Mouse (Mus musculus) naive thymus-derived CD4-positive, alpha-beta T cell, adult 2 months (primary cell): ENCODE data around the gene Rpsa.
A peak's percentile ranks its signal among the peaks of the same experiment; 100 is the strongest.
"Not testable (repeated sequence)": the region's sequence is repeated elsewhere in the genome, so short reads cannot be mapped to it uniquely, and the experiment has no call there.

Experiments used
- DNase-seq: peaks from one replicate; pipeline ENCODE4 v3.0.0-alpha.2; 2011; ENCODE audit warnings: low read depth

The Rpsa gene

DNA sequence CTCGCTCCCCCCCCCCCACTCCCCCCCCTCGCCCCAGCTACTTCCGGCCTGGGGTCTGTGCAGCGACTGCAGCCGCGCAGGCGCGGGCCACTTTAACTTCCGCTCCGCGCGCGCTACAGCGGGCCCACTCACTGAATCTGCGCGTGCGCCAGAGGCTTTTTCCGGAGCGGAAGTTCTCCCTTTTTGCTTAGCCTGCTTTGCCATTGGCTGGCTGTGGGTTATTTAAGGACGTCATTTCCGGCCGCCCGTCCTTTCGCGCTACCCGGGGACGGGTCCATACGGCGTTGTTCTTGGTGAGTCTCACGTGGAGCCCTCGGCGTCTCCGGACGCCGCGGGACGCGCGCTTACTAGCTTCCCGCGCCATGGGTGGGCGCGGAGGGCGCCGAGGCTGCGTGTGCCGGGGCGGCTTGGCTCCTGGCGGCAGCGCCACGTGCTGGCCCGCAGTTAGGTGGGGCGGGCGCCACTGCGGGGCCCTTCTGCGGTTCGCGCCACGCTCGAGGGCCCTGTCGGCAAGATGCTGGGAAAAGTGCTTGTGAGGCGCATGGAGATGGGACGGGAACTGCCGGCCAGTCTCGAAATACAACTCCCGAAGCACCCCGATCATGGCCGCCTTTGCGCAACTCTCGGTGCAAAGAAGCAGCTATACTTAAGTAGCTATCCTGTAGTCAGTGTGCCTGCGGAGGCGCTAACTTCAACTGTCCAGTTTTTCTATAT is at the start of gene Rpsa:
Gene Rpsa, plus strand, starts transcription at position 152 of the 714 bp plus-strand sequence.
- DNase-seq, result peak; percentile 99

DNA sequence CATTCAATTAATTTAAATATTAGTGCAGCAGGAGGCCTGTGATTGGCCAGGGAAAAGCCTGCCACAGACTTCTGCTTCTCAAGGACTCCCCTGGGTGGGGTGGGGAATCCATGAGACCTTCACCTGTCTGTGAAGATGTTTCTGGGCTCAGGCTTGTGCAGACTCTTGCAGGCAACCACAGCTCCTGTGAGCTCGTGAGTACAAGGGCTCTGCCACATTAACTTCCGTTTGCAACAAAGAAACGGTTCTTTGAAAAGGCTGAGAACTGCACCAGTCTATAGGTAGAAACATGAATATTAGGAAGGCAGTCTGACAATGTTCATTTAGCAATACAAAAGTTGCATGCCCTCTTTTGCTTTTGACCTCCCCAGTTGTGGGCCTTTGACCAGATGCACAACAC is 49.2 kb upstream of the Rpsa start:
- DNase-seq, result peak; percentile 72

DNA sequence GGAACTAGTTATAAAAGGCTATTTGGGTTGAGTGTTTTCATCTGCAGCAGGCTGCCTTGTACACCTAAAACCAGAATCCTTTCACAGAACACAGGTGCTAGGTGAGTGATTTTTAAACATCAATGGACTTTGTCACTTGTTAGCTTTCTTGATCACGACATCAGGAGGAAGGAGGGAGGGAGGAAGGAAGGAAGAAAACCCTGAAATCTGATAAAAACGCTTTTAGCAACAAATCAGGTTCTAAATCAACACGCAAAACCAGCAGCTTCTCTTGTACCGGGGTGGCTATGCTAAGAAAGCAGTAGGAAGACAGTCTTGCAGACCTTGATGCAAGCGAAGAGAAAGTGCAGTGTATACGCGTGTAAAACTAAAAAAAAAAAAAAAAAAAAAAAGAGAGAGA is 47.6 kb upstream of the Rpsa start:
- peak; percentile 72 for DNase-seq

DNA sequence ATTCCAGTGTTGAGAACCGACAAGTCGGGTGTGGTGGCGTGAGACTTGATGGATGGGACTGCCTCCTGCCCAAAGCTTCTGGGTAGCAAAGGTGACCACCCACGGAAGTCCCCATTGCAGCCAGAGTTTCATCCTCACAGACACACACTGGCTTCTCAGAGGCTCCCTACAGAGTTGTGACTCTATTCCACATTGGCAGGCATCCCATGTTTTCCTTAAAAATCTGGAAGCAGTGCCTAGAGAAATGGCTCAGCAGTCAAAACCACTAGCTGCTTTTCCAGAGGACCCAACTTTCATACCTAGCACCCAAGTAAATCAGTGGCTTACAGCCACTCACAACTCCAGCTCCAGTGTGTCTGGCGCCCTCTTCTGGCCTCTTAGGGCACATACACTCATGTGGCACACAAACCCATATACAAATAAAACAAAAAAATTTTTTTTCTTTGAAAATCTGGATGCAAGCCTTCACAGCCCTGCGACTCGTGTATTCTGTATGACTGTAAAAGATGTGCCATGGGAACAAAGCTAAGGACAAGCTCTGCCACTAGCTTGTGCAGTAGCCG is 46.9 kb upstream of the Rpsa start:
- no peak for DNase-seq

DNA sequence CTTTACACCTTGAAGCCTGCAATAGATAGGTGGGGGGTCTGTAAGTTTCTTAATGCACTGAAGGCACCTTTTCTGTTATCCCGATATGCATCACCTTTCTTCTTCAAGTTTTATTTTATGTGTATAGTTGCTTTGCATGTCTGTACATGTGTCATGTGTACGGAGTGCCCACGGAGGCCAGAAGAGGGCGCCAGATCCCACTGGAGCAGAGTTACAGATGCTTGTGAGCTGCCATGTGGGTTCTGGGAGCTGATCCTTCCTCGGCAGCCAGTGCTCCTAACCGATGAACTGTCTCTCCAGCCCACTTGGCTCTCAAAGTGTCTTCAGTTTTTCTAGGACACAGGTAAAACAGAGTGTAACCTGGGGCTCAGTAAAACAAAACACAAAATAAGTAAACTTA is 46.2 kb upstream of the Rpsa start:
- no peak for DNase-seq

DNA sequence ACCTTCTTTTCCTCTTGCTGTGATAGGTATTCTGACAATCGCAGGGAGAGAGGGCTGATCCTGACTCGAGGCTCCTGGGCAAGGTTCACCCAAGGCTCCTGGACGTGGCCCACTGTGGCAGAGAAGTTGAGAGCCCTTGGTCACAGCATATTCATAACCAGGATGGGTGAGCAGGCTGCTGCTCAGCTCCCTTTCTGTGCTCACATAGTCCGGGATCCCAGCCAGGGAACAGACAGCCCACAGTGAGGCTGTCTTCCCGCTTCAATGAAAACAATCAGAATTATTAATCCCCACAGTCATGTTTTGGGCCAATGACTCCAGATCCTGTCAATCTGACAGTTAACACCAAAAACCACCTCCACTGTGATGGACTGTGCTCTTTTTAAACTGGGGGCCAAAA is 45.5 kb upstream of the Rpsa start:
- no peak for DNase-seq

DNA sequence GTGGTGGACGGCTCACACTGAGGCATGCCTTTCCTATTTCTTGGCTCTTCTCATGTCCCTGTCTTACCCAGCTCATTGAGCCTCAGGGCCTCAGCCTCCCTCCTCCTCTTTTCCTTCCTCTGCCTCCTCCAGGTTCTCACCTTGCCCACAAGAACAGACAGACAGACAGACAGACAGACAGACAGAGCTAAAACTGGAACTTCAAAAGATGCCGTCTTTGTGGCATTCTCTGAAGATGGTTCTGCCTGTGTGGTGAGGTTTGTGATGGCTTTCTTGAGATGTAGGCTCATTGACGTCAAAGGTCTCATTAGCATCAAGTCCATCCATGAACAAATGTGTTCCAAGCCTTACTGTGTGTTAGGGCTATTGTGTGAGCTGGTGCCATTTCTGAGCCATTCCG is 44.8 kb upstream of the Rpsa start:
- DNase-seq, result peak; percentile 85

DNA sequence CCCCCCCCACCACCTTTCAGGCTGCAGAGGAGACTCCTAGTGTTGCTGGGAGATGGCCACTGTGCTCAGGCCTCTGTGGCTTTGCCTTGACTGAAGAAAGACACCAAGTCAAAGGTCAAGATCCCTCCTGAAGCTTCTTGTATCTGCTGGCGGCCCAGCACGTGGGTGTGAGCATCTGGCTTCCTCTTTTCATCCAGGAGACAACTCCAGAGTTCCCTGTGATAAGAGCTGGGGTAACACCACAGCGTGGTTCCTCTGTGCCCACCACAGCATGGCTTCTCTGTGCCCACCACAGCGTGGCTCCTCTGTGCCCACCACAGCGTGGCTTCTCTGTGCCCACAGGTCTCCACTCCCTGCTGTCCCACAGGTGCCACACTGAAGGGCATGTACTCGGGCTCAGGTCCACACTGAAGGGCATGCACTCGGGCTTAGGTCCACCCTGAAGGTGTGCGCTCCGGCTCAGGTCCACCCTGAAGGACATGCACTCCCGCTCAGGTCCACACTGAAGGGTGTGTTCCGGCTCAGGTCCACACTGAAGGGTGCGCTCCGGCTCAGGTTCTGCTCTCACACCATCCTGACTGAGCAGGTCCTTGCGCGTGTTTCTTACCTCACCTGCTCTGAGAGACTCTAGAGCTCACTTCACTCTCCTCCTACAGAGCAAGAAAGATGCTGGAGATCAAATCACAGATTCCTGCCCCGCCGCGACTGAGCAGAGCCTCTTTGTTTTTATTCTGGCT is 44.2 kb upstream of the Rpsa start:
- no peak for DNase-seq

DNA sequence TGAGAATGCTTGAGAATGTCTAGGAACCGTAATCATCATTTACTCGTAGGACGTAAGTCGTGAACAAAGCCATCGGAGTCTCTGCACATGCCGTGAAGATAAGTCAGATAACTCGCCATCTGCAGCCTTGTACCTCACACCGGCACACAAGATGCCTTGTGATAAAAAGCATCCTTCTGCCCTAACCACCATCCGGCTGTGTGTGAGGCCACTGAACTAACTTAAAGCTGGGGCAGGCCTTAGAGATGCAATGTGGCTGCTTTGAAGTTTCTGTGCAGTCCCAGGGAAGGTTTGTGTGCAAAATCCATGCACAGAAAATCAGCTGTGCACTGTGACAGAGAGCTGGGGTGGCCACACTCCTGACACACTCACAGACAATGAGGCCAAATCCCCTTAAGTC is 43.1 kb upstream of the Rpsa start:
- DNase-seq, result peak; percentile 72

DNA sequence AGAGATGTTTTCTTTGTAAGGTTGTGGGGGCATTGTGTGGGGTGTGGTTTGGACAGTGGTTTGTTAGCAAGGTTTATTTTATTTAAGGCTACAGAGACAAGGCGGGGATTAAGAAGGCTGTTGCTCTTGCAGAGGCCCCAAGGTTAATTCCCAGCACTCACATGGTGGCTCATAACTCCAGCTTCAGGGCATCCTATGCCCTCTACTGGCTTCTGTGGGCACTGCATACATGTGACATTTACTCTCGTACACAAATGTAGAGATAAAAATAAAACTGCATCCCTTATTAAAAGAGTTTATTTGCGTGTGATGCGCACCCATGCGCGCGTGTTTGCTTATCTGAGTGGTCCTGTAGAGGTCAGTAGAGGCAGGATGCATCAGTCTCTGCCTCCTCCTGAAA is 38.4 kb upstream of the Rpsa start:
- no peak for DNase-seq

DNA sequence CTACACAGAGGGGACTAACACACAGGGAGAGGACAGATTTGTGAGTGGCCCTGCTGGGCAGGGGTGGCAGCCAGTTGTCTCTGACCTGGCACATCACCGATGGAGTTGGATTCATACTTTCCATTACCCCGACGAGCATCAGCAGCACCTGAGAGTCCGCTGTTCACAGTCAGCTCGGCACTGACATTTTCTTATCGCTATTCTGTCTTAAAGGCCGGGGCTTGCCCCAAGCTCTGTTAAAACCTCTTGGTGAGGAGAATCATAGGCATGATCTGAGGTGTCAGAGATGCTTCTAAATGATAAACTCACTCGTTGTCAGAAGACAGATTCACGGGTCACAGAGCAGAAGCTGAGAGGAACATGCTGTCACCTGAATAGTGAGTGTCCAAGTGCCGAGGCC is 36.4 kb upstream of the Rpsa start:
- peak; percentile 59 for DNase-seq

DNA sequence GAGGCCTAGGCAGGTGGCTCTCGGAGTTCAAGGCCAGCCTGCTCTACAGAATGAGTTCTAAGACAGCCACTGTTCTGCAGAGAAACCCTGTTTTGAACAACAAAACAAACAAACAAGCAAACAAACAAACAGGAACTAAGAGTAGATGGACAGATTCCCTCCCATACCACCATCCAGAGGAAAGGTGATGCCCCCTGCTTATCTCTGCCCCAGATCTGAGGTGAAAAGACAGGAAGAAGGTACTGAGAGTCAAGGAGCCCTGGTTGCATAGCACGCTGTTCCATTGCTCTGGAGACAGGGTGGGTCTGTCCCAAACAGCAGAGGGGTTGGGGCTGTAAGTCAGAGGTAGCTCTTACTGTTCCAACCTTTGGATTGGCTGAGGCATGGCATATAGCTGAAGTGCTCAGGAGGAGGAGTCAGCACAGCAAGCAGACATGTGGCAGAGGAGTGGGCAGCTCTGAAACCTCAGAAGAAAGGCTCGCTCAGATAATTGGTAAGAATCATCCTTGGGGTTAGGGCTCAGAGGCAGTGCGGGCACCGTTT is 35.7 kb upstream of the Rpsa start, which contains the start of gene Ccr8:
Gene Ccr8, plus strand, starts transcription at position 419 of the 543 bp plus-strand sequence.
- DNase-seq, result peak; percentile 63

DNA sequence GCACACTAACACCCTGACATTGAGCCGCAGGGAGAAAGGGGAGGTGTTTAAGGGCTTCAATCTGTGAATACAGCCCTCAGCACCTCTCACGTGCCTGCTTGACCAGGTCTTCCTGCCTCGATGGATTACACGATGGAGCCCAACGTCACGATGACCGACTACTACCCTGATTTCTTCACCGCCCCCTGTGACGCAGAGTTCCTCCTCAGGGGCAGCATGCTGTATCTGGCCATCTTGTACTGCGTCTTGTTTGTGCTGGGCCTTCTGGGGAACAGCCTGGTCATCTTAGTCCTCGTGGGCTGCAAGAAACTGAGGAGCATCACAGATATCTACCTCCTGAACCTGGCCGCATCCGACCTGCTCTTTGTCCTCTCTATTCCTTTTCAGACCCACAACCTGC is 33.8 kb upstream of the Rpsa start:
- no peak for DNase-seq

DNA sequence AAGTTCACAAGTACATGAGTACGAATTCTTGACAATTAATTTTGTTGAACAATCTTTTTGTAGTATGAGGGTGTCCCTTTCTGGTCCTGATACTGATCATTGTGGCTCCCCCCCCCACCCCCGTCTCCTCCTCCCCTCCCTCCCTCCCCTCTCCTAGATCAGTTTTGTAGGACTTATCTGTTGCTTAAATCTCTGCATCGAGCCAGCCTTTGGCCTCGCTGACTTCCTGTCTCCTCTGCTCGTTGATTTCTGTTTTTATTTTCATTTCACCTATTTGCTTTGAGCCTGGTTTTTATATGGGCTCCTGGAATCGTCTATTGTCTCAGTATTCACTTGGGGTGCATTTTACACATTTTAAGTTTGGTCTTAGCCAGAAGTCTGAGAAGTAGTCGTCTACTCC is 31.6 kb upstream of the Rpsa start:
- peak; percentile 73 for DNase-seq

DNA sequence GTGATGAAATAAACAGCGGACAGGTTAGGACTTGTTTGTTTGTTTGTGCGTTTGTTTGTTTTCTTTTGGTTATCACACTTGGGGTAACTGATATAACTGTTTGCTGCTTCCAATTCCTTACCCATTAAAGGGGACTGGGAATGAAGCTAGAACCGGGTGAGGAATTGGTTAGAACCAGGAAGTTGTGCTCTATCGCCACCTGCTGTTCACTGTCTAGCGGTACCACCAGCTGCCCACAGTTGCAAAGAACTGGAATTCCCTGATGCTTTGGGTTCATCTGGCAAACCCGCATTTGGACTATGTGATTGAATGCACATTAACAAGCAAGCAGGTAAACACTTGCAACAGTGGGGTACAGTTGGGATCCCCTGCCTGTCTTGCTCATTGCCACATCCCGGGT is 28.8 kb upstream of the Rpsa start:
- peak; percentile 82 for DNase-seq

DNA sequence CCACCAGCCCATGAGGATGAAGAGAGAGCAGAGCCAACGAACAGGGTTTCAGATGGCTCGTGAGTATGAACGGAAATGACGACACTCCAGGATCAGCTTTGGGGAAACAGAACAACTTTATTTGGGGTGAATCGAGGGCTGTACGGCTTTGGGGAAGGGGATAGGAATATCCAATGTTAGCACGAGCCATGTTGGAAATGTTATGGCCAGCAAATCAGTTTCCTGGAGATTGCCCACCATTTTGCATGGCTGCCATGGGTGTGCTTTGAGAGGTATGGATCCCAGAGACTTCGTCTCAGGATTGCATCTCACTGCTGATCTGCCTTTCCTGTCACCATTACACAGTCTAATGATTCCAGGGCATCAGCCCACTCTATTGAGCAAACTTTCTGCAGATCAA is 28.2 kb upstream of the Rpsa start:
- DNase-seq, result no peak

DNA sequence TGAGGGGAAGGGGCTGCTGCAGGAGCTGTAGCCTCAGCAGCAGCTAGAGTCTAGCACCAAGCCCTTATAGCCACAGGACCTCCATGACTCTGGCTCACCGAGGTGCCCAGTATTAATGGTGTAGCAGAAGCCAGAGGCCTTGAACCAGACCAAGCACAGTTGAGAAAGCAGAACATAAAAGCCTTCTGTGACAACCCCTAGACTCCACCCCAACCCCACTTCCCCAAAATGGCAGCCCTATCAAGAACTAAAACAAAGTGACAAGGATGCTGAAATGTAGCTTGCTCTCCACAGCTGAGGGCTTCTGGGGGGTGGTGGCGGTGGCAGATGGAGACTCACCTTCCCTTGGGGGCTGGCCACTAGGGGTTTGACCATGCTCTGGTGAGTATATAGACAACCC is 26.3 kb upstream of the Rpsa start:
- no peak for DNase-seq

DNA sequence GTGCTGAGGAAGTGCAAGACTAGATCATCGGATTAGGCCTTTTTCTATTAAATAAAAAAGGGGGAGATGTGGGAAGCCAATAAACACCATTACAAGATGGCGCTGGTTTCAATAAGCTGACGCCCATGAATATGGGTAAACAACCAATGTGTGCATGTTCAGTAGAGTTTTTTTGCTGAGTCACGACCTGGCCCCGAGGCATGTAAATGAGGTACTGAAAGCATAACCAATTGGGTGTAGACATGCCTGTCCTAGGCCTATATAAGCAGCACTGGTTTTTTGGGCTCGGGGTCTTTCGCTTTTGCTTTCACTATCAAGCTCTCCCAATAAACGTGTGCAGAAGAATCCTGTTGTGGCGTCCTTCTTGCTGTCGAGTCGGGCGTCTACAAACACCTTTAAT is 18.5 kb upstream of the Rpsa start:
- not testable (repeated sequence) for DNase-seq

DNA sequence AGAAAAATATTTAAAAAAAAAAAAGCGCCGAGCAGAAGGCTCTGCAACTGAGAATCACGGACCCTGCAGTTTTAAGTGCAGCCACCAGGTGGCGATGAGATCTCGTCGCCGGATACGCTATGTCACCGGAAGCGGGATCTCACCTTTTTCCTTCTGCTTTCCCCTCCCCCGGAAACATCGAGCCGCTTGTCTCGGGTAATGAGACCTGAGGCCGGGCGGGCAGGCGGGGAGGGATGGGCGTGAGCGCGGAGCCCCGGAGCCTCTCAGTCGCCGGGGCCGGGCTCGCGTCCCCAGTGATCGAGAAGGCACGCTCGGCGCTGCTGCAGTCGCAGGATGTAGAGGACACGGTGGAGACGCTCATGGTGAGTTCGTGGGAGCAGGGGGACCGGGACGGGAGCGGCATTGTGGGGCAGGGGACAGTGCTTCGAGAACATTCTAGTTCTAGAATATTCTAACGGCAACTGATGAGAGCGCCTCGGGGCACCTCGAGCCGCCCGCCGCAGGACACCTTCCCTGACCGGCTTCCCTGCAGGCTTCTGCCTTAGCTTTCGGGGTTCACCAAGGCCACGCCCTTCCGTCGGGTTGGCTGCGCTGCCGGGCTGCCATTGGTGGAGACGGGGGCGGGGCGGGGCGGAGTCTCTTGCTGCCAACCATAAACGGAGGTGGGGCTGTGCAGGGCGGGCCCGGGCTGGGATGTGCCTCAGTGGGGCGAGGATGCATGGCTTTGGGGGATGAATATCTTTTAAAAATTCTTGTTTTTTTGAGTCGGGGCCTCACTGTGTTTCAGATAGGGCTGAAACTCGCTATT is 17.1 kb upstream of the Rpsa start, which contains the start of gene Slc25a38:
Gene Slc25a38, plus strand, starts transcription at position 164 of the 808 bp plus-strand sequence.
- peak; percentile 96 for DNase-seq

DNA sequence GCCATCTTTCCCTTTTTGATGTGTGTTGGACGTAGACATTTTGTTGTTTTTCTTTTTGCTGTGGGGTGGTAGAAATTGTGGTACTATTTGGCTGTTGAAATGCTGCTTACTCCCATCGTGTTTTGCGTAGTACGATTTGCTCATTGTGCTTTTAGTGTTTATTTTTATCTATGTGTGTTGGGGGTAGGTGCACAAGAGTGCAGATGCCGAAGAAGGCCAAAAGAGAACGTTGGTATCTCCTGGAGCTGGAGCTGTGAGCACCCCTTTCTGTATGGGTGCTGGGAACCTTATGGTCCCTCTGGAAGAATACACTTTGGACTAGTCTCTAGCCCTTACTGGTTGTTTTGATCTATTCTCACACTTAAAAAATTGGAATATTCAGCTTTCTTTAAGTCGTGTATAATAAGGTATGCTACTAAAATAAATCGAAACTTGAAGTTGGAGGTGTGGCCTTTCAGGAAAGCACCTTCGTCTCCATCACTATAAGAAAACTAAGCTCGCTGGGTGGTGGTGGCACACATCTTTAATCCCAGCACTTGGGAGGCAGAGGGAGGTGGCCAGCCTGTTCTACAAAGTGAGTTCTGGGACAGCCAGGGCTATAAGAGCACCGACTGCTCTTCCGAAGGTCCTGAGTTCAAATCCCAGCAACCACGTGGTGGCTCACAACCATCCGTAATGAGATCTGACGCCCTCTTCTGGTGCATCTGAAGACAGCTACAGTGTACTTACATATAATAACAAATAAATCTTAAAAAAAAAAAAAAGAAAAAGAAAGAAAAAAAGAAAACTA is 16.1 kb upstream of the Rpsa start:
- no peak for DNase-seq

DNA sequence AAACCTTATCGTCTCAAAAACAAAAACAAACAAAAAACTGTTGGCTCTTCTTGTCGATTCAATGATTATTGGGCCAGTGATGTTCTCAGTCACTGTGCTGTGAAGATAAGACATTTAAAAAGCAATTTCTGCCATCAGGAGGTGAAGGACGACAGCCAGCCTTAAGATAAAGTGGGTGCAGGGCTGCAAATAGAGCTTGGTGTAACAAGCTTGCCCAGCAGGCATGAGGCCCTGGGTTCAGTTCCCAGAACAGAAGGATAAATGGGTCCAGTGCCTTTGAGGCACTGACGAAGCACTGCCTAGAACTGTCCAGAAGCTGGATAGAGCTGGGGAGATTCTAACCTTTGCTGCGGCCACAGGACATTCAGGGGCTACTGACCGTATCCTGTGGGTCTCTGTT is 15.0 kb upstream of the Rpsa start:
- no peak for DNase-seq
